Mouse (Mus musculus): ENCODE results near the gene Col18a1. TPM values are rescaled to one million over a fixed set of nuclear protein-coding genes. Genes with fewer than 3 reads are reported as not detected.
A peak's percentile ranks its signal among the peaks of the same experiment; 100 is the strongest.

Col18a1 gene
- total RNA-seq, 1 experiment: 414 TPM

- H3K4me1 ChIP-seq (ENCODE audit: control insufficient read depth in 2 of 2, insufficient read depth in 2 of 2, low read length in 2 of 2, poor library complexity in 1 of 2): peaks cover 14 to 49% of the 10 kb centered on the region in 2 experiments
- H3K9me3 ChIP-seq (ENCODE audit: control insufficient read depth, insufficient read depth, low read depth, low read length): no peaks in the 10 kb centered on the region
- no peak for TF ChIP-seq MAFK (IDR thresholded peaks at IDR 0.05; ENCODE audit: insufficient read depth, low read depth, low read length)
- no peak for TF ChIP-seq HCFC1 (IDR thresholded peaks at IDR 0.05; ENCODE audit: borderline replicate concordance, insufficient read depth, low read length)
- TF ChIP-seq CHD2 (IDR thresholded peaks at IDR 0.05; ENCODE audit: low read depth, low read length): no peak
- no peak for TF ChIP-seq ZNF384 (IDR thresholded peaks at IDR 0.05; ENCODE audit: low read depth, low read length)
- no peak for TF ChIP-seq ZC3H11A (IDR thresholded peaks at IDR 0.05; ENCODE audit: borderline replicate concordance, low read depth, low read length)
- peaks cover 21% of the 10 kb centered on the region; the same call in 1 of the 2 replicates for H3K36me3 ChIP-seq (ENCODE audit: control insufficient read depth, insufficient read depth, low read length, poor library complexity, severe bottlenecking)
- H3K27ac ChIP-seq (ENCODE audit: insufficient read depth, low read depth, low read length, poor library complexity, severe bottlenecking): peak overlapping the region; percentile 96
- peak overlapping the region; percentile 11 to 82; a peak in 3 of 4 replicates for H3K4me3 ChIP-seq (ENCODE audit: insufficient read depth in 1 of 2, low read depth in 1 of 2, low read length in 2 of 2, poor library complexity in 1 of 2, severe bottlenecking in 1 of 2)
- no peak for DNase-seq (ENCODE audit: low read depth, low spot score)
- in situ Hi-C loops (cut with MboI; ENCODE audit: low sequenced_read_pairs in 2 of 2, unreplicated experiment in 2 of 2): no loop called here
- peak overlapping the region; percentile 8; the same call in 1 of the 2 replicates for H3K9ac ChIP-seq (ENCODE audit: insufficient read depth, low read depth, low read length, poor library complexity, severe bottlenecking)
Observed at GRCm38 (mm10) chr10:77163392-77163977, 2.9 kb downstream of the Col18a1 start.

DNA sequence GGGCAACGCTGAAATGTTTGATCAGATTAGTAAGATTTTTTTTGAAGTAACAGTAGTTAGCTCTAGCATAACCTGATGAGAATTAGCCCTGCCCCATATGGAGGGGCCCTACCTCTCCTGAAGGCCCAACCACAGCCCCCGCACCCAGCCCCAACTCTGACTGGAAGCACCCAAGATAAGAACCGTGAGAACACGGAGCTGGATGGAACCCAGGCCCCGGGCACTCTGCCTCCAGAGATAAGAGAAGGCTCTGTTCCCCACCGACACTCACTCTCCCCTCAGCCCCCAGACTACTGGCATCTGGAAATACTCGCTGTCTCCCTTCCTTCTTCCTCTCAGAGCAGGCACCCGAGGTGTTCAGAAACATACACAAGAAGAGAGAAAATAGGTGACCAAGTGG is 6.8 kb downstream of the Col18a1 start:
- Histone ChIP-seq H3K4me3 (ENCODE audit: insufficient read depth in 1 of 2, low read depth in 1 of 2, low read length in 2 of 2, poor library complexity in 1 of 2, severe bottlenecking in 1 of 2) (no peak overlapping the region), H3K27ac (ENCODE audit: insufficient read depth, low read depth, low read length, poor library complexity, severe bottlenecking) (no peak overlapping the region)
- in situ Hi-C loops (cut with MboI; ENCODE audit: low sequenced_read_pairs in 2 of 2, unreplicated experiment in 2 of 2): no loop called here

DNA sequence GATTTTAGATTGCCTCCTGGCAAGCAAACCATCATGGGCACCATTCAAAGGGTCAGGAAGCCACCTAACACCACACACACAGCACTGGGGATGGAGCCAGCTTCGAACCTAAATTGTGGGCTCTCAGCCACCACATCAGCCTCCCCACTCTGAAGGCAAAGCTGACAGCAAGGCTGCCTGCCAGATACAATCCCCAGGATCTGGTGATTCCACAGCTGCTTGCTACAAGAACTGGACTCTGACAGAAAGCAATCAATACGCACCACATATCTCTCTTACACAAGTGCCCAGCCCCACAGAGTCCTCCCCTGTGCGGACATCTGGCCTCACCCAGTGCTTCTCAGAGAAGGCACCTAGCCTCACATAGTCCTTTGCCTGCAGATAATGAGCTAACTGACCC is 7.4 kb downstream of the Col18a1 start:
- no peak for DNase-seq (ENCODE audit: low read depth, low spot score)
- Histone ChIP-seq H3K4me1 (ENCODE audit: control insufficient read depth in 2 of 2, insufficient read depth in 2 of 2, low read length in 2 of 2, poor library complexity in 1 of 2) (peaks cover 18 to 59% of the 10 kb centered on the region in 2 experiments), H3K27ac (ENCODE audit: insufficient read depth, low read depth, low read length, poor library complexity, severe bottlenecking) (no peak overlapping the region), H3K9ac (ENCODE audit: insufficient read depth, low read depth, low read length, poor library complexity, severe bottlenecking) (no peak overlapping the region), H3K9me3 (ENCODE audit: control insufficient read depth, insufficient read depth, low read depth, low read length) (no peaks in the 10 kb centered on the region), H3K4me3 (ENCODE audit: insufficient read depth in 1 of 2, low read depth in 1 of 2, low read length in 2 of 2, poor library complexity in 1 of 2, severe bottlenecking in 1 of 2) (no peak overlapping the region), H3K36me3 (ENCODE audit: control insufficient read depth, insufficient read depth, low read length, poor library complexity, severe bottlenecking) (peaks cover 30% of the 10 kb centered on the region; the same call in 1 of the 2 replicates)
- no peak for TF ChIP-seq MAFK (IDR thresholded peaks at IDR 0.05; ENCODE audit: insufficient read depth, low read depth, low read length)
- in situ Hi-C loops (cut with MboI; ENCODE audit: low sequenced_read_pairs in 2 of 2, unreplicated experiment in 2 of 2): no loop called here

More for the DNA sequence above, 6.8 kb downstream of the Col18a1 start:
- Histone ChIP-seq H3K9me3 (ENCODE audit: control insufficient read depth, insufficient read depth, low read depth, low read length) (no peaks in the 10 kb centered on the region), H3K4me1 (ENCODE audit: control insufficient read depth in 2 of 2, insufficient read depth in 2 of 2, low read length in 2 of 2, poor library complexity in 1 of 2) (peaks cover 17 to 53% of the 10 kb centered on the region in 2 experiments), H3K9ac (ENCODE audit: insufficient read depth, low read depth, low read length, poor library complexity, severe bottlenecking) (no peak overlapping the region), H3K36me3 (ENCODE audit: control insufficient read depth, insufficient read depth, low read length, poor library complexity, severe bottlenecking) (peaks cover 30% of the 10 kb centered on the region; the same call in 1 of the 2 replicates)
- no peak for DNase-seq (ENCODE audit: low read depth, low spot score)
- TF ChIP-seq MAFK (IDR thresholded peaks at IDR 0.05; ENCODE audit: insufficient read depth, low read depth, low read length) (no peak), CHD2 (IDR thresholded peaks at IDR 0.05; ENCODE audit: low read depth, low read length) (no peak), HCFC1 (IDR thresholded peaks at IDR 0.05; ENCODE audit: borderline replicate concordance, insufficient read depth, low read length) (no peak), ZNF384 (IDR thresholded peaks at IDR 0.05; ENCODE audit: low read depth, low read length) (no peak), ZC3H11A (IDR thresholded peaks at IDR 0.05; ENCODE audit: borderline replicate concordance, low read depth, low read length) (no peak)

DNA sequence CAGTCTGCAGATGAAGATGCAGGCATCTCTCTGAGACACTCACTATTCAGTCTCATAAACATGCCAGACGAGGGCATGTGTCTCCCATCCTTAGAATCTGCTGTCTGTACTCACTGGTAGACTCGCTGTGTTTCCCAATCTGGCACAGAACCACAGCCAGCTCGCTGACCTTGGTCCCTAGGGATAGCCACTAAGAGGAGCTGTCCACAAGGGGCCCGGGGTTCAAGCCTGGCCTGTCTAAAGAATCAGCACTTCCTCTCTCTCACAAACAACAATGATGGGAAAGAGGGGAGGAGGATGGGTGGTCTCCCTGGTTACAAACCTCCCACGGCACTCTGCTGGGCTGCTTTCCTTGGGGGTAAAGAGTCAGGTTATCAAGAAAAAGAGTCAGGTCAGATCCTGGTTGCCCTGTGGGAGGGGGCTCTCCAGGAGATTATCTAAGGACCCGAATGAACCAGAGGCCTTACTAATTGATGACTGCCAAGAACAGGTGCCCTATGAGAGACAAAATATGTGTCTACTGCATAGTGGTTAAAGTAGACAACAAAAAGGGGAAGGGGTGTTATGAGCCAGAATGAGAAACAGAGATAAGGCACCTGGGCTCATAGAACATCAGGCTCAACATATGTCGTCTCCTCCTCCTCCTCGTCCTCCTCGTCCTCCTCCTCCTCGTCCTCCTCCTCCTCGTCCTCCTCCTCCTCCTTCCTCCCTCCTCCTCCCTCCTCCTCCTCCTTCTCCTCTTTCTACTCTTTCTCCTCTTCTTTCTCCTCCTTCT is 8.9 kb downstream of the Col18a1 start:
- no peak overlapping the region for H3K27ac ChIP-seq (ENCODE audit: insufficient read depth, low read depth, low read length, poor library complexity, severe bottlenecking)
- no peak overlapping the region for H3K9ac ChIP-seq (ENCODE audit: insufficient read depth, low read depth, low read length, poor library complexity, severe bottlenecking)
- peaks cover 16 to 61% of the 10 kb centered on the region in 2 experiments for H3K4me1 ChIP-seq (ENCODE audit: control insufficient read depth in 2 of 2, insufficient read depth in 2 of 2, low read length in 2 of 2, poor library complexity in 1 of 2)
- no peak for DNase-seq (ENCODE audit: low read depth, low spot score)
- H3K9me3 ChIP-seq (ENCODE audit: control insufficient read depth, insufficient read depth, low read depth, low read length): no peaks in the 10 kb centered on the region
- TF ChIP-seq CHD2 (IDR thresholded peaks at IDR 0.05; ENCODE audit: low read depth, low read length): no peak
- no peak for TF ChIP-seq MAFK (IDR thresholded peaks at IDR 0.05; ENCODE audit: insufficient read depth, low read depth, low read length)
- TF ChIP-seq ZC3H11A (IDR thresholded peaks at IDR 0.05; ENCODE audit: borderline replicate concordance, low read depth, low read length): no peak
- no peak for TF ChIP-seq ZNF384 (IDR thresholded peaks at IDR 0.05; ENCODE audit: low read depth, low read length)
- TF ChIP-seq HCFC1 (IDR thresholded peaks at IDR 0.05; ENCODE audit: borderline replicate concordance, insufficient read depth, low read length): no peak
- H3K4me3 ChIP-seq (ENCODE audit: insufficient read depth in 1 of 2, low read depth in 1 of 2, low read length in 2 of 2, poor library complexity in 1 of 2, severe bottlenecking in 1 of 2): no peak overlapping the region
- in situ Hi-C loops (cut with MboI; ENCODE audit: low sequenced_read_pairs in 2 of 2, unreplicated experiment in 2 of 2): no loop called here
- H3K36me3 ChIP-seq (ENCODE audit: control insufficient read depth, insufficient read depth, low read length, poor library complexity, severe bottlenecking): peaks cover 36% of the 10 kb centered on the region; the same call in 1 of the 2 replicates

All from ES-E14 (cell line).